Mouse (Mus musculus) MEL (cell line): ENCODE results near the gene Wfdc12.

Experiments
- CHD1 ChIP-seq: IDR thresholded peaks from 2 replicates; pipeline ENCODE4 v1.6.1; 2012; ENCODE audit warnings: low read depth, mild to moderate bottlenecking, inconsistent platforms, low read length, improper control_type of control experiment
- CTCF ChIP-seq, 3 experiments: IDR thresholded peaks in 2 of 3; conservative IDR thresholded peaks in 1 of 3; 2 replicates each; pipeline ENCODE4 v1.5.1; 2011 to 2012; ENCODE audit warnings: low read length in 3 of 3, low read depth in 2 of 3, mild to moderate bottlenecking in 2 of 3, improper control_type of control experiment in 1 of 3, inconsistent platforms in 1 of 3, mixed read lengths in 1 of 3, moderate library complexity in 1 of 3; ENCODE audit not compliant: control insufficient read depth in 1 of 3, insufficient read depth in 1 of 3, poor library complexity in 1 of 3, severe bottlenecking in 1 of 3
- EP300 ChIP-seq, 2 experiments: IDR thresholded peaks; 2 replicates each; pipeline ENCODE4 v1.6.1; 2011; ENCODE audit warnings: improper control_type of control experiment in 2 of 2, low read length in 2 of 2, low read depth in 1 of 2, mild to moderate bottlenecking in 1 of 2
- ETS1 ChIP-seq: IDR thresholded peaks from 2 replicates; pipeline ENCODE4 v1.6.1; 2012; ENCODE audit warnings: low read depth, mild to moderate bottlenecking, inconsistent platforms, low read length, improper control_type of control experiment, moderate library complexity
- GATA1 ChIP-seq: IDR thresholded peaks from 2 replicates; pipeline ENCODE4 v1.6.1; 2011; ENCODE audit warnings: low read depth, low read length, improper control_type of control experiment
- HCFC1 ChIP-seq: IDR thresholded peaks from 2 replicates; pipeline ENCODE4 v1.6.1; 2012; ENCODE audit warnings: low read depth, mild to moderate bottlenecking, inconsistent platforms, low read length, improper control_type of control experiment, moderate library complexity
- JUND ChIP-seq: IDR thresholded peaks from 2 replicates; pipeline ENCODE4 v1.6.1; 2011; ENCODE audit warnings: low read depth, mild to moderate bottlenecking, improper control_type of control experiment, low read length
- MAFK ChIP-seq: IDR thresholded peaks from 2 replicates; pipeline ENCODE4 v1.6.1; 2011; ENCODE audit warnings: low read depth, mild to moderate bottlenecking, low read length, improper control_type of control experiment, borderline replicate concordance
- MAZ ChIP-seq: IDR thresholded peaks from 2 replicates; pipeline ENCODE4 v1.6.1; 2012; ENCODE audit warnings: low read depth, mild to moderate bottlenecking, inconsistent platforms, low read length, improper control_type of control experiment
- MXI1 ChIP-seq: IDR thresholded peaks from 2 replicates; pipeline ENCODE4 v1.6.1; 2011; ENCODE audit warnings: mild to moderate bottlenecking, low read depth, low read length, improper control_type of control experiment
- POLR2A ChIP-seq, 2 experiments: IDR thresholded peaks; 2 replicates each; pipeline ENCODE4 v1.6.1; 2011 to 2012; ENCODE audit warnings: low read length in 2 of 2, mild to moderate bottlenecking in 2 of 2, control low read depth in 1 of 2, improper control_type of control experiment in 1 of 2, low read depth in 1 of 2, moderate library complexity in 1 of 2; ENCODE audit not compliant: control insufficient read depth in 1 of 2, insufficient read depth in 1 of 2, poor library complexity in 1 of 2
- TAL1 ChIP-seq: IDR thresholded peaks from 2 replicates; pipeline ENCODE4 v1.6.1; 2012; ENCODE audit warnings: mild to moderate bottlenecking, inconsistent platforms, low read length, moderate library complexity, mixed read lengths
- UBTF ChIP-seq: IDR thresholded peaks from 2 replicates; pipeline ENCODE4 v1.6.1; 2012; ENCODE audit warnings: low read depth, mild to moderate bottlenecking, inconsistent platforms, low read length, improper control_type of control experiment, moderate library complexity, borderline replicate concordance; ENCODE audit not compliant: insufficient read depth

DNA sequence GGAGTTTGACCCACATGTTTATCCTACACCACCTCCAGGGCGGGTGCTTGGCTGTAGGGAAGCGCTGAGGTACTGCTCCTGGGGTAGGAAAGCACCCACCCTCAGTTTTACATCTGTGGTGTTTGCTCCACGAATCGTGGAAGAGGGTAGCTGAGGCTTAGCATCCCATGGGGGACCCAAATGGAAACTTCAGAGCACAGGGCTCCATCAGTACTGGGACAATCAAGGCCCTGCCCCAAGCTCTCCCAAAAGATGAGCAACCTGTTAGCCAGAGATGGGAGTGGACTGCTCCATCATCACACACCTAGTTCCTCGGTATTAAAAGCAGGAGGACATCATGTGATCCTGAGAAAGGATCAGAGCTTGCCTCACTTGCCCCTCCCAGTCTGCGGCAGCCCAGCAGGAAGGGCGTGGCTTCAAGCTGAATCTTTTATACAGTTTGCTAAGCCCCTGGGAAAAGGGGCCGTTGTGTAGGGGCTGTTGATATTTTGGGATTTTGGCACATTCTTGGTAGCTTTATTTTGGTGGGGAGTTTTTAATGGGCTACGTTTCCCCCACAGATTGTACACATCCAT is 6.2 kb downstream of the Wfdc12 start:
- TF ChIP-seq MXI1: no peak
- TF ChIP-seq CTCF (IDR thresholded peaks at IDR 0.05 in 2 of 3, conservative IDR thresholded peaks at IDR 0.05 in 1 of 3; ENCODE audit: control insufficient read depth in 1 of 3, insufficient read depth in 1 of 3, low read depth in 2 of 3, low read length in 3 of 3, poor library complexity in 1 of 3, severe bottlenecking in 1 of 3): no peak
- TF ChIP-seq POLR2A (IDR thresholded peaks at IDR 0.05; ENCODE audit: control insufficient read depth in 1 of 2, insufficient read depth in 1 of 2, low read depth in 1 of 2, low read length in 2 of 2, poor library complexity in 1 of 2): no peak
- TF ChIP-seq TAL1: no peak
- TF ChIP-seq MAZ: no peak
- no peak for TF ChIP-seq EP300 (IDR thresholded peaks at IDR 0.05; ENCODE audit: low read depth in 1 of 2, low read length in 2 of 2)
- TF ChIP-seq GATA1: no peak
- no peak for TF ChIP-seq HCFC1
- TF ChIP-seq UBTF: no peak
- no peak for TF ChIP-seq MAFK
- TF ChIP-seq ETS1: no peak
- TF ChIP-seq CHD1: no peak
- no peak for TF ChIP-seq JUND
